Mouse (Mus musculus) heart, adult 2 months (tissue): ENCODE measurements around the gene Kif1a.

Source experiments
- CTCF ChIP-seq: fragments of 200-600 bp; IDR thresholded peaks from 2 replicates; pipeline ENCODE4 v1.8.1; 2022; ENCODE audit warnings: antibody characterized with exemption, mild to moderate bottlenecking, moderate library complexity
- POLR2A ChIP-seq: fragments of 200-500 bp; IDR thresholded peaks from 2 replicates; pipeline ENCODE4 v1.6.1; 2011; ENCODE audit warnings: mild to moderate bottlenecking, low read depth, low read length, control low read depth; ENCODE audit not compliant: insufficient read depth

GRCm38 (mm10) chr1:92982931-92983605 is 118.7 kb downstream of the Kif1a start:
- no peak for TF ChIP-seq POLR2A
- no peak for TF ChIP-seq CTCF
